Mouse (Mus musculus): ENCODE data around the gene Vps37b.

Gene Vps37b

DNA sequence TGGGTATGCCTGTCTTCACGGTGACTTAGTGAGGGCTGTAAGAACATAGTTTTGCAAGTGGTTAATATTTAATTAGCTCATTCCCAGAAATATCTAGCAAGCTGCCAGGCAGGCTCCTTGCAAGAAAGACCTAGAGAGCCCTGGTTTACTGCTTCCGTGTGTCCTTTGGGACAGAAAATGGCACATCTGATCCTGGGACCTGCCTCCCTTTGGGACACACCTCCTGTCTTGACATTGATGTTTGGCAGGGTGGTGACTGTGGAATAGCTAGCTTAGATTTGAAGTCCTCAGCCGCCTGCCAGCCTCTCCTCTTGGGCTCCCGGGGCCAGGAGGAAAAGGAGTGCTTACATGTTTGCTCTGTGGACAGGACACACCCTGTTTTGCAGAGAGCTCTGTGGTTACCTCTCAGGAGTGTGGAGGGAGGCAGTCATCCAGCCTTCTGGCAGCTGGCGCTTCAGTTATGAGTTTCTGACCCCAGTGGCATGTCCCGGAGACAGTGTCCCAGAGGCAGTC, 56.3 kb downstream of the Vps37b start:
- no peak for DNase-seq

DNA sequence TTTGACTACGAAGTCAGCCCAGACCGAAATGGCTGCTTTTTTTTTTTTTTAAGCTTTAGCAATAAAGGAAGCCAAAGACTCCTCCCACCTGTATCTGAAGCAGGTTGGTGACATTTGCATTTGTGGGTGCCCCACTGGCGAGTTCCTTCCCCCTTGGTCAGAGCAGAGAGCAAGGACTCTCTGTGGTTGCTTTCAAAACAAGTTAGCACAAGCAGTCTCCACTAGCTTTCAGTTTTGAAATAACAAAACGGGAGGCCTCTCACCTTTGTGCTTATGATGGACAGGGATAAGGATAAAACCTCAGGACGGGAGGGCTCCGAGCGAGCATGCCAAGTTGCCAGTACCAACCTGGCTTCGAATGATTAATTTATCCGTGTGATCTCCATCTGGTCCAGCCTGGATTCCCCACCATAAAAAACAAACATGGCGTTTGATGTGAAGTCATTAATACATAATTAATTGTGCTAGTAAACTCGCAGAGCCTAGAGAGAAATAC, 57.4 kb downstream of the Vps37b start:
- no peak for DNase-seq

DNA sequence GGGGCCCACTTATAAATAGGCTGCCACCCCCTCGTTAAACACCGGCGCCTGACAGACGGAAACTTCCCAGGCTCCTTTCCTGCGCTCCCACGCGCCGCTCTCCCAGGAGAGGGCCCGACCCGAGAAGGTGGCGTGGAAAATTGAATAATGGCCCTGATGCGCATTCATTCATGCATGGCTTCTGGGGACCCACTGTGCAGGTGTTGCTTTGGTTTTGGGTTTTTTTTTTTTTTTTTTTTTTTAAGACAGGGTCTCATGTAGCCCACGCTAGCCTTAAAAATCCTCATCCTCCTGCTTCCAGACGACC, 57.9 kb downstream of the Vps37b start:
- no peak for DNase-seq

DNA sequence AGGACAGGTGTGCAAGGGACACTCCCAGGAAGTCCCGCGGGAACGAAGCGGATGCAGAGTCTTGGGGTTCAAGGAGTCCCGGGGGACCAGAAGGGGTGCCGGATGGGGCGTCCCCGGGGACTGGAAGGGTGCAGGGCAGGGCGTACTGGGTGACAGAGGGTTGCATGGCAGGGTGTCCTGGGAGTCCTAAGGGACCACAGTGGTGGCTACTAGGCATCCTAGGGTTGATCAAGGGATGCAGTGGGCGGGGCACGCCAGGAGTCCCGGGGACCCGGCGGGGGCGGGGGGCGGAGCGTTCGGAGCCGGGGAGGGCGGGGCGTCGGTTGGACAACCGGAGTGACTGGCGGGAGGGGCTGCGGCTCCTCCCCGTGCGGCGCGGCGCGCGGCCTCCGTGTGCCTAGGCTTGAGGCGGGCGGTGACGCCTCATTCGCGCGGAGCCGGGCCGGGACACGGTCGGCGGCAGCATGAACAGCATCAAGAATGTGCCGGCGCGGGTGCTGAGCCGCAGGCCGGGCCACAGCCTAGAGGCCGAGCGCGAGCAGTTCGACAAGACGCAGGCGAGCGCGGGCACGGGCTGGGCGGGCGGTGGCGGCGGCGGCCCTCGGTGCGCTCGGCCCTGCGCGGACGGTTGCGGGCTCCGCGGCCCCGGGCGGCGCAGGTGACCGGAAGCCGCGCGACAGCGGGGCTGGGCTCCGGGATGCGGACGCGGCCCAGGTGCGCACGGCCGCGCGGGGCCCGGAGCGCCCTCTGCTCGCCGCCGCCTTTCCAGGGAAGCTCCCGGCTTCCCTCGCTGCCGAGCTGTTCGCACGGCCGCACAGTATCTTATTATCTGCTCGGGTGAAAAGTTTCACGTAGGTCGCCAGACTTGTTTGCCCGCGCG, 58.5 kb downstream of the Vps37b start, which contains the start of gene Hip1r:
Gene Hip1r (plus strand): TSS at position 330 of the 880 bp plus-strand sequence.
- peak; percentile 76 for DNase-seq

DNA sequence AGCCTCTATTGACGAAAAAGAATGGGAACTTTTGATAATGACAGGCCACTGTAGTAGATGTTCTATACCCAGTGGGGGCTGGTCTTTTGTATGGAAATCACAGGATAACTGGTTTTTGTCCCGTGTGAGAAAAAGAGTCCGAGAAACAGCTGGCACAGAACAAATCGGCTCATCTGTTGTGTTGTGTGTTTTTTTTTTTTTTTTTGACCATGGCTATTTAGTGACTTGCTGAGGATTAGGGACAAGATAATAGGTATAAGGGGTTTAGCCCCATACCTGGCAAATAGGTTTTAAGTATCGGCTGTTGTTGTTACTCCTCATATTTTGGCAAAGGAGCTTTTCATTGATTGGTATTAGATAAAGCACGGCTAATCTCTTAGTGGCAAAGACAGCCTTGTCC, 59.6 kb downstream of the Vps37b start:
- no peak for DNase-seq

DNA sequence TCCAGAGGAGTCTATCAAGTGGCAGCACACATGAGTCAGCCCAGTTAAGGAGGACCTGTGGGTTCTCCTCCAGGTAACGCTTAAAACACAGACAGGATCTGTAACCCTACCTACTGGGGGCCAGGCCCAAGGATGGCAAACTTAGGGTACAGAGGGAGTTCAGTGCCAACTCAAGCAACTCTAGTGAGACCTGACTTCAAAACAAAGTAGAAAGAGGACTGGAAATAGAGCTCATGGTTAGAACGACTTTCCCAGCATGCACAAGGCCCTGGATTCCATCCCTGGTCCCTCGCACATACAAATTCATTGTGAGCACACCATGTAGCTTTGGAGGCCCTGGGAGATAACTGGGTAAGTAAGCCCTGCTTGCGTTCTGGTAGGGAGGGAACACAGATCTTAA, 61.5 kb downstream of the Vps37b start:
- no peak for DNase-seq

DNA sequence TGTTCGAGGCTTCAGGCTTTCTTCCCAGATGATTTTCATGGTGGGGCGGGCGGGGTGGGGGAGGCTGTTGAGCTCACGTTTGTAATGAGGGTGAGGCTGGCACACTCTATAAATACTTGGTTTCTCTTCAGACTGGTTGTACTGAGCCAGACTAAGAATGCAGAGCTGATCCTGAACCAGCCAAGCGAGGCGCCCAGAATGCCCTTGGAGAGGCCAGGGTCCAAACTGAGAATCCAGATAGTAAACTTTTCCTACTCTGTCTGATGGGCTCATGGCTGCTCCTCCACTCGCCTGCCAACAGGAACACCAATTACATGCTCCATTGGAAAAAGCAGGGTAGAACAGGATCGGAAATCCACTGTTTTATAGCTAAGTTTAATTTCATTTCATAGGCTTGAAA, 62.9 kb downstream of the Vps37b start:
- no peak for DNase-seq

DNA sequence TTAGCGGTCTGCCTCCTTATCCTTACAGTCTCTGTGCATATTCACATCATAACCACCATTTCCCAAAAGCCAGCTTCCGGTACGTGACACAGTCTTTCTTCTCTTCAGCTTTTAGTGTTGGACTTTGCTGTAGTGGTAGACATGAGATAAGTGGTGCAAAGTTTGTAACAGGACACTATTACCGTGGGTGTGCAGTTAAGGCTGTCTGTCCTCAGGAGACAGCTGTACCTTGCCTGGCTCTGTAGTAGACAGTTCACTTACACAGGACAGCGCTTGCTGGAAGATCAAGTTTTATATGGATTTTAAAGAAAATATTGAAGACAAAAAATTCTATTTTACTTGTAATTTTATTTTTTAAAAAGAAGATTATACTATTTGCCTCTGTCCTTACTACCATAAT, 63.6 kb downstream of the Vps37b start:
- DNase-seq: no peak

DNA sequence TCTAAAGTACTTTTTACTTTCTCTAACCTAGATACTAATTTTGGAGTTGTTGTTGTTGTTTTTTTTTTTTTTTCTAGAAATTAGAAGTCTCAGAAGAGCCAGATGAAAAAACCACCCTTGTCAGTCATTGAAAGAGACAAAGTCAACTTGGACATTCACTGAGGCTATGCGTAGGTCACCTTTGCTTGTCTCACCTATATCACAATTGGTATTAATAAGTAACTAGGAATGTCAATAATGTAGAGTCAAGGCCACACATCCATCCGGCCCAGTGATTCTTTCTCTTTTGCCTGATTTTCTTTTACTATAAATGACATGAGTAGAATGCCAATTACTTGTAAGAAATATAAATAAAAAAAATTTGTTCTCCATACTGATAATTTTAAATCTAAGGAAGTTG, 65.3 kb downstream of the Vps37b start:
- no peak for DNase-seq

DNA sequence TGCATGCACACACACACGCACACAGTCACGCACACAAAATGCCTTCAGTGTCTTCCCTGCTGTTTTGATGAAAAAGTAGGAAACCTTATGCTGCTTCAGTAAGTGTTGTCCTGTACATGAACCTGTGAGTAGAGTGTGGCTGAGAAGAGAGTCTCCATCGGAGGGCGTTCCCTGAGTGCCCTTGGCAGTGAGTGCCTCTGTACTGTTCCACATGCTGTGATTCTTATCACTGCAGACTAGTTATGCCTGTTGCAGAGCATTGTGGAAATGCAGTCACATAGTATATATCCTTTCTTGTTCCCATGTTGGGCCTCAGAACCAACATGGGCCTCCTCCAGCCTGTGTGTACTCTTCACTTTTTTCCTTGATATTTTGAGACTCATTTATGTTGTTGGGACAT, 67.9 kb downstream of the Vps37b start:
- DNase-seq: no peak

DNA sequence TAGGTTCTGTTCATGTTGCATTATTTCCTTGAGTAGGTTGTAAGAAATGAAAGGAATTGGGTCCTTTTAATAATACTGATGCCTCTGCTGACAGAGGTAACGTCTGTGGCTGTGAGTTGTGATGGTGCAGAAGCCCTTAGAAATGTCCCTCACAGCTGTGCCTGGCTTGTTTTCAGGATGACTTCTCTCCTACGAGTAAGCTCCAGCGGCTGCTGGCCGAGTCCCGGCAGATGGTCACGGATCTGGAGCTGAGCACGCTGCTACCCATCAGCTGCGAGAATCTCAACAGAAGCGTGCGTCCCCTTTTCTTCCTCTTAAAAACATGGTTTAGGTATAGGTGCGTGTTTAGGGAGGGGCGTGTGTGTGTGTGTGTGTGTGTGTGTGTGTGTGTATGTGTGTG, 71.0 kb downstream of the Vps37b start:
- DNase-seq: no peak

DNA sequence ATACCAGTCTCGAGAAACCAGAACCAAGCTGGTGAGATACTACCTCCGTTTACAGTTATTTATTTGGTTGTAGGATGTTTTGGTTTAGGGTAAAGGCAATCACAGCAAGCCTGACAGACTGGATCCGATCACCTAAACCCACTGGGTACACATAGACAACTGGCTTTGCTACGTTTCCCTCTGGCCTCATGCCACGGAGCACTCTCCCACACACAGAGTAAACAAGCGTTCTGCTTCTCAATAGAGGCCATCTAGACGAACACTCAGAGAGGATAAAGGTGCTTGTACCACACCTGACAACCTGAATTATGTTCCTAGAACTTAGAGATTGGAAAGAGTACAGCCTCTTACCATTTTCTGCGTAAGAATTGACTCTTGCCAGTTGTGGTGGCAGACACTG, 71.9 kb downstream of the Vps37b start:
- DNase-seq: no peak

DNA sequence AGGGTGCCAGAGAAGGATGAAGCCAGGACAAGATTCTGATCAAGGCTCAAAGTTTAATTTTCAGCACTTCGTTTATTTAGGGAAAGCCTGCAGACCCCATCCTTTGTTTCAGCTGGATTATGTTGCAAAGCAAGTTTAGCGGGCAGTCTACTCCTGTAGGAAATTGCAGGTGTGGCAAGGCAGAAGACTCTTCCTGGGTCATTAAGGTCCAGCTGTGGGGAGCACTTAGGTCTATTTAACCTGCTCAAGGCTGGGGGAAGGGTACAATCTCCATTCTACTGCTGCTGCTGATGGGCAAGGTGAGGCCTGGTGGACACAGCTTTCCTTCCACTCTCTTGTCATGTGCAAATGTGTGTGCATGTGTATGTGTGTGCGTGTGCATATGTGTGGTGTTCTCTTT, 73.1 kb downstream of the Vps37b start:
- DNase-seq: no peak

DNA sequence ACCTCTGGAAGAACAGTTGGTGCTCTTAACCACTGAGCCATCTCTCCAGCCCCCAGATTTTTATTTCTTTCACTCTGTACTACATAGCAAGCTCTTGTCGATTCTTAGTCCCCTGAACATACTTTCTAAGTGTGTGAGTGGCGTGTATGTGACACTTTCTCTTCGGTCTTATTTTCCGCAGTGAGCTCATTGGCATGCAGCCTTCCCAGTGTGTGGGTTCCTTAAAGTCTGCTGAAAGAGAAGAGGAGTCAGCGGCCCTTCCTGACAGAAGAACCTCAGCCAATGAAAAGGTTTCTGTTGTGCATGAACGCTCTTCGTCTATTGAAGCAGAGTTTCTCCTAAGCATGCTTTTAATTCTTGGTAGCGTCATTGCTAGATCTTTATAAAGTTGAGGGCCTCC, 74.9 kb downstream of the Vps37b start:
- no peak for DNase-seq

Measured in right cerebral cortex, adult 18-20 months (tissue).